Mouse (Mus musculus): ENCODE results near the gene 1700047I17Rik2. TPM values are rescaled to one million over a fixed set of nuclear protein-coding genes. Genes with fewer than 3 reads are reported as not detected.
"Not testable (repeated sequence)": the region's sequence is repeated elsewhere in the genome, so short reads cannot be mapped to it uniquely, and the experiment has no call there.

Gene 1700047I17Rik2
- polyA plus RNA-seq, 1 experiment from 2014 or later = not detected

- H3K27me3 ChIP-seq (replicated peaks); ATAC-seq (replicated peaks); H3K4me1 ChIP-seq; H3K4me3 ChIP-seq; H3K9me3 ChIP-seq; H3K4me2 ChIP-seq; H3K27ac ChIP-seq; H3K36me3 ChIP-seq (replicated peaks); H3K9ac ChIP-seq: not testable (repeated sequence)
- no CpG with 5 or more reads among the region's 5 CpGs for WGBS
Measured at GRCm38 (mm10) chr12:55263385-55263784, 64.0 kb downstream of the 1700047I17Rik2 start.

Other genes with a start within 250 kb of the 1700047I17Rik2 start
- gene Gm20403, start 213.1 kb upstream of the 1700047I17Rik2 start, polyA plus RNA-seq (2015; fragmentation: Nextera tagmentation; extraction: Ambion mirVana) = not detected in 2 replicates
- gene Baz1a, start 185.2 kb upstream of the 1700047I17Rik2 start, polyA plus RNA-seq (2015; fragmentation: Nextera tagmentation; extraction: Ambion mirVana) = 6.6 and 8.0 TPM in 2 replicates
- 36.8 and 38.4 TPM in 2 replicates for gene 2700097O09Rik, start 119.5 kb upstream of the 1700047I17Rik2 start, polyA plus RNA-seq (2015; fragmentation: Nextera tagmentation; extraction: Ambion mirVana)
- gene Srp54a, start 119.3 kb upstream of the 1700047I17Rik2 start, polyA plus RNA-seq (2015; fragmentation: Nextera tagmentation; extraction: Ambion mirVana) = 173 and 176 TPM in 2 replicates
- 61.0 and 65.1 TPM in 2 replicates for gene Fam177a, start 75.1 kb upstream of the 1700047I17Rik2 start, polyA plus RNA-seq (2015; fragmentation: Nextera tagmentation; extraction: Ambion mirVana)
- 52.9 and 60.9 TPM in 2 replicates for gene Srp54b, start 44.5 kb upstream of the 1700047I17Rik2 start, polyA plus RNA-seq (2015; fragmentation: Nextera tagmentation; extraction: Ambion mirVana)
- 66.2 and 71.0 TPM in 2 replicates for gene Srp54c, start 30.6 kb downstream of the 1700047I17Rik2 start, polyA plus RNA-seq (2015; fragmentation: Nextera tagmentation; extraction: Ambion mirVana)
- 10.6 and 10.7 TPM in 2 replicates for gene 1110008L16Rik, start 100.0 kb downstream of the 1700047I17Rik2 start, polyA plus RNA-seq (2015; fragmentation: Nextera tagmentation; extraction: Ambion mirVana)
- gene Ppp2r3c, start 103.4 kb downstream of the 1700047I17Rik2 start, polyA plus RNA-seq (2015; fragmentation: Nextera tagmentation; extraction: Ambion mirVana) = 18.8 and 19.7 TPM in 2 replicates
- 382 and 383 TPM in 2 replicates for gene Psma6, start 184.6 kb downstream of the 1700047I17Rik2 start, polyA plus RNA-seq (2015; fragmentation: Nextera tagmentation; extraction: Ambion mirVana)

All from midbrain, embryonic 15.5 days (tissue).